Mouse (Mus musculus) olfactory bulb, adult 2 months (tissue): ENCODE data around the gene Fxyd5. TPM values are rescaled to one million over a fixed set of nuclear protein-coding genes. Genes with fewer than 3 reads are reported as not detected.

Experiments used
- H3K27ac ChIP-seq: fragments of 200-500 bp; 2 replicates; pipeline ENCODE4 v1.5.1; 2012; ENCODE audit warnings: low read depth, low read length; ENCODE audit not compliant: insufficient read depth
- H3K4me1 ChIP-seq: fragments of 200-500 bp; 2 replicates; pipeline ENCODE4 v1.6.1; 2012; ENCODE audit warnings: low read length; ENCODE audit not compliant: control insufficient read depth, insufficient read depth
- H3K4me3 ChIP-seq: fragments of 200-500 bp; 2 replicates; pipeline ENCODE4 v1.5.1; 2012; ENCODE audit warnings: mild to moderate bottlenecking, low read depth, low read length, moderate library complexity; ENCODE audit not compliant: insufficient read depth
- CTCF ChIP-seq: fragments of 200-500 bp; IDR thresholded peaks from 2 replicates; pipeline ENCODE4 v1.5.1; 2012; ENCODE audit warnings: low read depth, mild to moderate bottlenecking, low read length, moderate library complexity; ENCODE audit not compliant: insufficient read depth
- POLR2A ChIP-seq: fragments of 200-500 bp; IDR thresholded peaks from 2 replicates; pipeline ENCODE4 v1.6.1; 2012; ENCODE audit warnings: mild to moderate bottlenecking, low read depth, low read length, moderate library complexity; ENCODE audit not compliant: insufficient read depth
- WGBS: fragments of 180-500 bp; shearing (Covaris S2); methylation state at CpG from one replicate; pipeline ENCODE4 v1.1.7; 2018; 5-methylcytosine and 5-hydroxymethylcytosine counted together
- polyA plus RNA-seq: library from polyadenylated mRNA; stranded (reverse); fragments of >200 nt; gene quantifications from 2 replicates; pipeline ENCODE4 v1.2.4, GENCODE M21; 2012; ENCODE audit warnings: low replicate concordance; ENCODE audit not compliant: missing spikeins, insufficient read depth, insufficient read length

Fxyd5 gene
- polyA plus RNA-seq, 1 experiment = not detected

- 83% methylated on average over 1 of the region's 1 CpGs for WGBS
Measured at GRCm38 (mm10) chr7:31081106-31081505, 38.8 kb upstream of the Fxyd5 start.

GRCm38 (mm10) chr7:31080611-31081010, 38.3 kb upstream of the Fxyd5 start:
- no peak overlapping the region for H3K4me3 ChIP-seq
- WGBS = 55% methylated on average over 3 of the region's 3 CpGs
- TF ChIP-seq POLR2A (no peak), CTCF (no peak)
- peaks cover 13% of the 10 kb centered on the region for H3K4me1 ChIP-seq
- H3K27ac ChIP-seq = no peak overlapping the region

More at GRCm38 (mm10) chr7:31081106-31081505, 38.8 kb upstream of the Fxyd5 start:
- no peak for TF ChIP-seq POLR2A
- TF ChIP-seq CTCF = no peak
- H3K4me3 ChIP-seq = no peak overlapping the region
- H3K4me1 ChIP-seq = peaks cover 17% of the 10 kb centered on the region
- no peak overlapping the region for H3K27ac ChIP-seq

- TF ChIP-seq CTCF = no peak
- TF ChIP-seq POLR2A = no peak
- no peak overlapping the region for H3K4me3 ChIP-seq
- H3K27ac ChIP-seq = no peak overlapping the region
- H3K4me1 ChIP-seq = peaks cover 9% of the 10 kb centered on the region
- 92% methylated on average over 8 of the region's 8 CpGs for WGBS
Measured at GRCm38 (mm10) chr7:31079670-31080069, 37.4 kb upstream of the Fxyd5 start.

- WGBS = 39% methylated on average over 5 of the region's 5 CpGs
- peak; percentile 29; the same call in 1 of the 2 replicates for TF ChIP-seq CTCF
- no peak for TF ChIP-seq POLR2A
- H3K4me1 ChIP-seq = peaks cover 7% of the 10 kb centered on the region
- H3K27ac ChIP-seq = peak overlapping the region; percentile 43
- H3K4me3 ChIP-seq = no peak overlapping the region
Measured at GRCm38 (mm10) chr7:31077885-31078445, 35.7 kb upstream of the Fxyd5 start.

- Histone ChIP-seq H3K27ac (peak overlapping the region; percentile 43; the same call in 1 of the 2 replicates), H3K4me3 (no peak overlapping the region), H3K4me1 (peaks cover 4% of the 10 kb centered on the region; the same call in 1 of the 2 replicates)
- TF ChIP-seq CTCF = no peak
- TF ChIP-seq POLR2A = no peak
- WGBS = 24% methylated on average over 6 of the region's 6 CpGs
Measured at GRCm38 (mm10) chr7:31077470-31077869, 35.2 kb upstream of the Fxyd5 start.

- no peak for TF ChIP-seq CTCF
- no peak for TF ChIP-seq POLR2A
- Histone ChIP-seq H3K27ac (peak within 1 kb of the TSS; percentile 71), H3K4me3 (no peak within 1 kb of the TSS), H3K4me1 (peaks cover 4% of the 10 kb centered on the region; the same call in 1 of the 2 replicates)
- 81% methylated on average over 5 of the region's 5 CpGs for WGBS
Measured at GRCm38 (mm10) chr7:31076492-31076891, 34.2 kb upstream of the Fxyd5 start, which contains the start of gene Fxyd3. Gene Fxyd3, minus strand, starts transcription at chr7:31076704.

GRCm38 (mm10) chr7:31074713-31075069, 32.4 kb upstream of the Fxyd5 start:
- no peak overlapping the region for H3K4me3 ChIP-seq
- H3K4me1 ChIP-seq = peaks cover 4% of the 10 kb centered on the region; the same call in 1 of the 2 replicates
- WGBS = 73% methylated on average over 5 of the region's 5 CpGs
- no peak for TF ChIP-seq CTCF
- no peak for TF ChIP-seq POLR2A
- no peak overlapping the region for H3K27ac ChIP-seq

- no peak overlapping the region for H3K27ac ChIP-seq
- no peak overlapping the region for H3K4me3 ChIP-seq
- peaks cover 4% of the 10 kb centered on the region; the same call in 1 of the 2 replicates for H3K4me1 ChIP-seq
- 58% methylated on average over 7 of the region's 7 CpGs for WGBS
- TF ChIP-seq POLR2A (no peak), CTCF (no peak)
Measured at GRCm38 (mm10) chr7:31074061-31074712, 31.9 kb upstream of the Fxyd5 start.

- Histone ChIP-seq H3K4me3 (no peak overlapping the region), H3K27ac (no peak overlapping the region), H3K4me1 (peaks cover 4% of the 10 kb centered on the region; the same call in 1 of the 2 replicates)
- TF ChIP-seq CTCF (no peak), POLR2A (no peak)
Measured at GRCm38 (mm10) chr7:31073546-31073945, 31.3 kb upstream of the Fxyd5 start.
